Mouse (Mus musculus): ENCODE results near the gene Skint8. TPM values are rescaled to one million over a fixed set of nuclear protein-coding genes. Genes with fewer than 3 reads are reported as not detected.
"Not testable (repeated sequence)": the region's sequence is repeated elsewhere in the genome, so short reads cannot be mapped to it uniquely, and the experiment has no call there.

Skint8 gene
- polyA plus RNA-seq, 1 experiment from 2014 or later, result not detected

DNA sequence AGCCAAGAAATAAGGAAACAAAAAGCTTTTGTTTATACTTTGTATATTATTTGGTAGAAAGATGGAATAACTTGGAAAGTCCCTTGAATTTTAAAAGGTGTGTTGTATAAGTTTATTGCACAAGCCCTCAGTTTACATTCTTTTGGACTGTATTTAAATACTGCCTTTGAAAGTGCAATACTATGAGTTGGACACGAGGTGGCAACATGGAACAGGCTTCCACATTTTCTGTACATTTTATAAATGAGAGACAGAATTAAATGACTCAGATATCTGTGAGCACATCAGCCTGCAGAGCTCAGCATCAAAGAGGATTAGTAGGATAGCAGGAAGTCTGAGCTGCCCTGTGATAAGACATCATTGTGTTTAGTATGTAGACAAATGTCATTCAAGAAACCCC is 42.1 kb downstream of the Skint8 start:
- ATAC-seq (ENCODE audit: extremely low read depth, insufficient number of reproducible peaks, low FRiP score, low TSS enrichment), result no peak
- Histone ChIP-seq H3K36me3 (no peaks in the 10 kb centered on the region), H3K4me3 (no peak overlapping the region), H3K27ac (replicated peaks) (no peak overlapping the region), H3K4me1 (no peaks in the 10 kb centered on the region), H3K9ac (no peak overlapping the region), H3K27me3 (replicated peaks) (no peaks in the 10 kb centered on the region), H3K4me2 (no peak overlapping the region), H3K9me3 (no peaks in the 10 kb centered on the region)
- WGBS, result 22% methylated on average over 1 of the region's 1 CpGs

DNA sequence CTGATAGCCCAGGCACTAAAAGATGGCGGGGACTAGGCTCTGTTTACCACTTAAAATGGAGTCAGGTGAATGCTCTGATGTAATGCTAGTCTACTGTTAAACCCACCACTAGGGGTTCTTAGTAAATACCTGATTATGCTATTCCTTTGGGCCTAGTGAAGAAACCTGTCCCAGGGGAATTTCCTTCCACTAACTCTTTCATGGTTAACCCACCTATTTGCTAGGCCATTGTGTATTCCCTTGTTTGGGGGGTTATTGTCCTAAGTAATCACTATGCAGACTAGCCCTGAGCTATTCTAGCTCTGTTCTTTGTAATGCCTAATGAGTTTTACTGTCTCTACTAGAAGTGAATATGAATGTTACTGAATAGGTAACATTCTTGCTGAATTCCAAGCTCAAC is 44.0 kb downstream of the Skint8 start:
- not testable (repeated sequence) for H3K9ac ChIP-seq; H3K4me1 ChIP-seq; H3K9me3 ChIP-seq; H3K27ac ChIP-seq (replicated peaks); H3K4me2 ChIP-seq; H3K36me3 ChIP-seq; ATAC-seq (ENCODE audit: extremely low read depth, insufficient number of reproducible peaks, low FRiP score, low TSS enrichment); H3K4me3 ChIP-seq; H3K27me3 ChIP-seq (replicated peaks)
- 63% methylated on average over 1 of the region's 1 CpGs for WGBS

DNA sequence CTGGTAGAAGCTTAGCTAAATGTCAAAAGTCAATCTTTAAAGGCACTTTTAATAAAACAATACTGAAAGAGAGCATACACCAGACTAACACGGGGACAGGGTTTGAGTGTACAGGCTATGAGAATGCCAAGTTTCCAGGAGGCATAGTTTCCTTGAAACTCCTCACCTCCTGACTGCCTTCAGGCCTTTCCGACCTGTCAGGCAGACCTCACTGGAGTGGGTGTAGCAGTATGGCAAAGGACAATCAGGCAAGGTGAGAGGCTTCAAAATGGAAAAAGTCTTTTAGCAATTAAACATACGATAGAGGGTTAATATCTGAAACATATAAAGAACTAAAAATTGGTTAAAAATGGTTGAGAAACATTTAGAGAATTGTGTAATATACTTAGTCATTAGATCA is 44.5 kb downstream of the Skint8 start:
- peaks cover 2% of the 10 kb centered on the region; the same call in 1 of the 2 replicates for H3K9me3 ChIP-seq
- no peaks in the 10 kb centered on the region for H3K27me3 ChIP-seq (replicated peaks)
- H3K4me3 ChIP-seq, result no peak overlapping the region
- no peaks in the 10 kb centered on the region for H3K36me3 ChIP-seq
- H3K9ac ChIP-seq, result no peak overlapping the region
- no peak for ATAC-seq (ENCODE audit: extremely low read depth, insufficient number of reproducible peaks, low FRiP score, low TSS enrichment)
- no peaks in the 10 kb centered on the region for H3K4me1 ChIP-seq
- WGBS, result 65% methylated on average over 3 of the region's 3 CpGs
- H3K27ac ChIP-seq (replicated peaks), result no peak overlapping the region
- H3K4me2 ChIP-seq, result no peak overlapping the region

DNA sequence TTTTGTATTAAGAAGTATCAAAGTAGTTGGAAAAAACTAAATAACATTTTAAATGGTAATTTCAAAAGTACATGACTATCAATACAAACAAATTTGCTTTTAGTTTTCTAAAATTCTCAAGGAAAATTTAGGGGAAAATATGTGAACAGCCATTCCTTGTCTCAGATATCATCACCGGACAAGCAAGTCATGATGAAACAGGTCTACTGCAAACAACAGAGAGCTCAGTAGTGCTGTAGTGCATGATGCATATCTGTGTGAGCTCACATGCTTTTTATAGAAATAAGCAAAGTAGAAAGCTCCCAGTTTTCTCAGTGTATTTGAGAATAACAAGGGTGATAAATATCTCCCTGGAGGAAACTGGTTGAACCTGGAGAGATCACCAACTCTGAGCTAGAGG is 53.4 kb downstream of the Skint8 start, which contains the start of gene Skint7:
TSS of gene Skint7 (plus strand) at position 301 of the 400 bp plus-strand sequence.
- H3K27ac ChIP-seq (replicated peaks), result no peak within 1 kb of the TSS
- H3K4me2 ChIP-seq, result no peak within 1 kb of the TSS
- H3K9me3 ChIP-seq, result no peaks in the 10 kb centered on the region
- no peaks in the 10 kb centered on the region for H3K27me3 ChIP-seq (replicated peaks)
- 79% methylated on average over 1 of the region's 1 CpGs for WGBS
- no peak for ATAC-seq (ENCODE audit: extremely low read depth, insufficient number of reproducible peaks, low FRiP score, low TSS enrichment)
- H3K4me3 ChIP-seq, result no peak within 1 kb of the TSS
- H3K9ac ChIP-seq, result no peak within 1 kb of the TSS
- no peaks in the 10 kb centered on the region for H3K36me3 ChIP-seq
- no peaks in the 10 kb centered on the region for H3K4me1 ChIP-seq

Other genes with a start within 250 kb of the Skint8 start
- 18.4 and 18.6 TPM in 2 replicates for gene Spata6, start 199.4 kb upstream of the Skint8 start, polyA plus RNA-seq (2015; fragmentation: Nextera tagmentation; extraction: Ambion mirVana)
- 0.23 TPM in 1 of 2 replicates, not detected in the other for gene Slc5a9, start 16.5 kb upstream of the Skint8 start, polyA plus RNA-seq (2015; fragmentation: Nextera tagmentation; extraction: Ambion mirVana)
- not detected in 2 replicates for gene Skint7, start 53.5 kb downstream of the Skint8 start, polyA plus RNA-seq (2015; fragmentation: Nextera tagmentation; extraction: Ambion mirVana)
- not detected in 2 replicates for gene Skint1, start 86.9 kb downstream of the Skint8 start, polyA plus RNA-seq (2015; fragmentation: Nextera tagmentation; extraction: Ambion mirVana)
- not detected in 2 replicates for gene Skint4, start 152.6 kb downstream of the Skint8 start, polyA plus RNA-seq (2015; fragmentation: Nextera tagmentation; extraction: Ambion mirVana)